Mouse (Mus musculus) lung, adult 2 months (tissue): ENCODE measurements around the gene Zfp282. TPM values are rescaled to one million over a fixed set of nuclear protein-coding genes. Genes with fewer than 3 reads are reported as not detected.
"Not testable (repeated sequence)": the region's sequence is repeated elsewhere in the genome, so short reads cannot be mapped to it uniquely, and the experiment has no call there.

ENCODE experiments used
- DNase-seq: peaks from one replicate; pipeline ENCODE4 v3.0.0; 2022
- H3K4me1 ChIP-seq: fragments of 200-500 bp; 2 replicates; pipeline ENCODE4 v1.6.1; 2011; ENCODE audit warnings: low read length; ENCODE audit not compliant: control insufficient read depth, insufficient read depth
- H3K4me3 ChIP-seq: fragments of 200-500 bp; replicated peaks from 2 replicates; pipeline ENCODE3; 2011; ENCODE audit warnings: low read depth, mild to moderate bottlenecking, control low read depth, low read length; ENCODE audit errors: extremely low read depth
- CTCF ChIP-seq: fragments of 200-500 bp; IDR thresholded peaks from 2 replicates; pipeline ENCODE4 v1.5.1; 2011; ENCODE audit warnings: mild to moderate bottlenecking, low read length, control low read depth; ENCODE audit not compliant: insufficient read depth
- POLR2A ChIP-seq: fragments of 200-500 bp; IDR thresholded peaks from 2 replicates; pipeline ENCODE4 v1.6.1; 2011; ENCODE audit warnings: low read depth, mild to moderate bottlenecking, control low read depth, low read length, borderline replicate concordance; ENCODE audit errors: extremely low read depth
- WGBS: fragments of 180-500 bp; shearing (Covaris S2); methylation state at CpG from one replicate; pipeline ENCODE4 v1.1.7; 2018; 5-methylcytosine and 5-hydroxymethylcytosine counted together
- polyA plus RNA-seq: library from polyadenylated mRNA; depleted of rRNA; stranded (reverse); fragments of >200 nt; gene quantifications from 2 replicates; pipeline ENCODE4 v1.2.3, GENCODE M21; 2012

The Zfp282 gene
- polyA plus RNA-seq, 1 experiment = 7.6 TPM

DNA sequence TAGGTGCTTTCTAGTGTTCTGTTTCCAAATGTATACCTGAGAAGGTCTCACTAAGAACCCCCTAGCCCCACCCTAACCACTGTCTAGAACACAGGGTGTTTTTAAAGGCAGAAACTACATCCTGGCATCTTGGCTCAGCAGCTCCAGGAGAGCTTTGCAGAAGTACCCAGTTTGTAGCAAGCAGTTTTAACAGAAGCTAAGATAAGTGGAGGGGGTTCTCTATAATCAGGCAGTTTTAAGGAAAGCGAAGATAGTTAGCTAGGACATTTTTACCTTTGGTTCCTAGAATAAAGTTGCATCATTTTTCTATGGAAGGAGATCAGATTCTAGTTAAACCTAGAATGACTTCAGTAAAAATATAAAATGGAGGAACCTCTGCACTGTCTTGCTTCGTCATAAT is 35.2 kb upstream of the Zfp282 start:
- Histone ChIP-seq H3K4me3 (no peak overlapping the region), H3K4me1 (peaks cover 5% of the 10 kb centered on the region)
- 90% methylated on average over 2 of the region's 2 CpGs for WGBS
- TF ChIP-seq POLR2A (no peak), CTCF (no peak)
- no peak for DNase-seq

- no peak for TF ChIP-seq POLR2A
- TF ChIP-seq CTCF = no peak
- no peak for DNase-seq
- 90% methylated on average over 1 of the region's 1 CpGs for WGBS
- H3K4me3 ChIP-seq = no peak overlapping the region
- H3K4me1 ChIP-seq = peaks cover 3% of the 10 kb centered on the region; the same call in 1 of the 2 replicates
Observed at GRCm38 (mm10) chr6:47842337-47842736, 34.7 kb upstream of the Zfp282 start.

GRCm38 (mm10) chr6:47845779-47846178 is 31.2 kb upstream of the Zfp282 start:
- no peaks in the 10 kb centered on the region for H3K4me1 ChIP-seq
- no peak for DNase-seq
- no peak overlapping the region for H3K4me3 ChIP-seq
- no peak for TF ChIP-seq CTCF

- no peak for TF ChIP-seq POLR2A
- TF ChIP-seq CTCF = no peak
- 96% methylated on average over 6 of the region's 6 CpGs for WGBS
Observed at GRCm38 (mm10) chr6:47857241-47857640, 19.8 kb upstream of the Zfp282 start.

GRCm38 (mm10) chr6:47857729-47858128 is 19.3 kb upstream of the Zfp282 start:
- not testable (repeated sequence) for H3K4me3 ChIP-seq, H3K4me1 ChIP-seq, DNase-seq
- WGBS = 88% methylated on average over 3 of the region's 3 CpGs

More at GRCm38 (mm10) chr6:47857241-47857640, 19.8 kb upstream of the Zfp282 start:
- H3K4me1 ChIP-seq = no peaks in the 10 kb centered on the region
- H3K4me3 ChIP-seq = no peak overlapping the region
- no peak for DNase-seq

DNA sequence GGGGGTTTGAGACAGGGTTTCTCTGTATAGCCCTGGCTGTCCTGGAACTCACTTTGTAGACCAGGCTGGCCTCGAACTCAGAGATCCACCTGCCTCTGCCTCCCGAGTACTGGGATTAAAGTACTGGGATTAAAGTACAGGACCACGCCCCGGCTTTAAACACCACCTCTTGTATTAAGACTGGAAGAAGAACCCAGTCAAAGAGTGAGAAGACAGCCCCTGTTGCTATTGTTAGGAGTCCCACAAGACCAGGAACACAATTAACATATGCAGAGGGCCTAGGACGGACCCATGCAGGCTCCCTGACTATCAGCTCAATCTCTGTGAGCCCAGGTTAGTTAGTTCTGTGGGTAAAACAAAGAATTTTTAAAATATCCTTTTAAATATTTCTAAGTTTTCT is 4.7 kb upstream of the Zfp282 start:
- 91% methylated on average over 5 of the region's 5 CpGs for WGBS
- no peak for DNase-seq
- H3K4me1 ChIP-seq = no peaks in the 10 kb centered on the region

GRCm38 (mm10) chr6:47877461-47878132 is 593 bp downstream of the Zfp282 start:
- peaks cover 13% of the 10 kb centered on the region; the same call in 1 of the 2 replicates for H3K4me1 ChIP-seq
- TF ChIP-seq POLR2A (peak; percentile 68; the same call in 1 of the 2 replicates), CTCF (peak; percentile 41)
- H3K4me3 ChIP-seq = peak overlapping the region; percentile 94
- peak; percentile 91 for DNase-seq
- WGBS = under 1% methylated on average over 69 of the region's 71 CpGs

More for the DNA sequence above, 4.7 kb upstream of the Zfp282 start:
- no peak overlapping the region for H3K4me3 ChIP-seq
- no peak for TF ChIP-seq POLR2A
- TF ChIP-seq CTCF = no peak

GRCm38 (mm10) chr6:47878133-47878514 is 1.1 kb downstream of the Zfp282 start:
- TF ChIP-seq POLR2A (no peak), CTCF (no peak)
- no peak for DNase-seq
- WGBS = 2% methylated on average over 11 of the region's 11 CpGs
- peak overlapping the region; percentile 94 for H3K4me3 ChIP-seq
- H3K4me1 ChIP-seq = peaks cover 13% of the 10 kb centered on the region; the same call in 1 of the 2 replicates

GRCm38 (mm10) chr6:47878593-47878992 is 1.6 kb downstream of the Zfp282 start:
- Histone ChIP-seq H3K4me1 (peaks cover 13% of the 10 kb centered on the region; the same call in 1 of the 2 replicates), H3K4me3 (peak overlapping the region; percentile 94)
- 35% methylated on average over 3 of the region's 3 CpGs for WGBS
- DNase-seq = no peak
- no peak for TF ChIP-seq POLR2A
- no peak for TF ChIP-seq CTCF

- H3K4me3 ChIP-seq = no peak overlapping the region
- 31% methylated on average over 4 of the region's 4 CpGs for WGBS
- no peak for DNase-seq
- peaks cover 13% of the 10 kb centered on the region; the same call in 1 of the 2 replicates for H3K4me1 ChIP-seq
- TF ChIP-seq POLR2A (no peak), CTCF (no peak)
Observed at GRCm38 (mm10) chr6:47879049-47879716, 2.2 kb downstream of the Zfp282 start.
